Mouse (Mus musculus) mouse embryonic stem cell (cell line): Measurements from ENCODE around the gene Slc26a10.

ENCODE experiments used
- in situ Hi-C, 2 experiments: fragments of 300-500 bp; cut with MboI; formaldehyde crosslinking; loops; 1 replicate in 1 of 2; 3 replicates in 1 of 2; pipeline ENCODE4 v1.14.3; 2019 to 2020; ENCODE audit warnings: low sequenced_read_pairs in 2 of 2, low pct_unique_long_range_greater_than_20kb in 1 of 2, mixed read lengths in 1 of 2; ENCODE audit not compliant: unreplicated experiment in 1 of 2

Gene Slc26a10

GRCm38 (mm10) chr10:127123436-127123805 is 57.0 kb downstream of the Slc26a10 start:
- in situ Hi-C loops, result loop anchor here in 1 of 2 experiments (10.0 kb wide), 2 partner anchors 51 to 211 kb away; no protein-coding TSS in a partner anchor

GRCm38 (mm10) chr10:127122784-127123435 is 57.5 kb downstream of the Slc26a10 start:
- in situ Hi-C loops, result loop anchor here in 1 of 2 experiments (10.0 kb wide), 2 partner anchors 52 to 212 kb away; no protein-coding TSS in a partner anchor

- in situ Hi-C loops, result loop anchor here in 1 of 2 experiments (10.0 kb wide), 2 partner anchors 53 to 213 kb away; no protein-coding TSS in a partner anchor
These were observed 58.4 kb downstream of the Slc26a10 start for GRCm38 (mm10) chr10:127122018-127122417.
